Mouse (Mus musculus) MEL-GATA-1-ER (cell line): ENCODE measurements around the gene Mmp21.
A peak's percentile ranks its signal among the peaks of the same experiment; 100 is the strongest.

Experiments used
- DNase-seq: peaks from one replicate; pipeline ENCODE4 v3.0.0-alpha.2; 2012; ENCODE audit warnings: low read depth; ENCODE audit errors: extremely low read depth

Gene Mmp21

DNA sequence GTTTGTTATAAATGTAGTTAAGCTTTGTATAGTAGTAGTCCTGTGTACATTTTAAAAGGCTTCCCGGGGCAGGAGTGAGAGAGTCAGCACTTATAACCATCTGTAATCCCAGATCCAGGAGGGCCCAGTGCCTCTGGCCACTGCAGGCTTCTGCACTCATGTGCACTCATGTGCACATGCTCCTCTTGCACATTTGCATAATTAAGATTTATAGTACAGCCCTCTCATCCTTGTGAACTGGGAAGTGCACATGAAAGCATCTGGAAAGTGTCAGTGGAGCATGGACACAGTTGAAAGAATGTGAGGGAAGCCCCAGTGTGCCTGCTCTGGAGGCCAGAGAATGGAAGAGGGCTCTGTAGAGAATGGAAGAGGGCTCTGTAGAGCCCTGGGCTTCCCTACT is 17.4 kb downstream of the Mmp21 start:
- DNase-seq = no peak

- DNase-seq = no peak
Measured at GRCm38 (mm10) chr7:133645716-133646115, 34.1 kb downstream of the Mmp21 start.

GRCm38 (mm10) chr7:133638821-133639220 is 41.0 kb downstream of the Mmp21 start:
- DNase-seq = no peak

DNA sequence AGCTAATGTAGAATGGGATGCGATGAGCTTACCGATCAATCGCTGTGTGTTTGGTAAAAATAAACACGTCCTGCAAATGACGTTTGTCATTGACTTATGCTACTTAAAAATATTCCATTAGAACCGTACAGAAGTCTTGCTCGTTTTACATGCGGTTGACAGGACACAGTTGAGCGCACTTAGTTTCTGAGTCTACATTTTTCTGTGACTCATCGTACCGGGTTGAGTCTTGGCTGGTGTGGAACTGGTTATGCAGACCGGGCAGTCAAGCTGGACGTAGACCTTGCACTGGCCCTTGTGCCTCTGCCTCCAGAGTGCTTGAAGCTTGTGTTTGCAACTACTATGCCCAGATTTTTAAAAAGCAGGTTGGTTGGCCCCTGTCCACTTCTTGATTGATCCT is 41.6 kb downstream of the Mmp21 start:
- peak; percentile 15 for DNase-seq

GRCm38 (mm10) chr7:133637361-133638305 is 42.2 kb downstream of the Mmp21 start, which contains the start of gene Edrf1:
Gene Edrf1 (plus strand): TSS chr7:133637543.
- peak; percentile 96 for DNase-seq

GRCm38 (mm10) chr7:133636738-133637352 is 43.0 kb downstream of the Mmp21 start:
- peak; percentile 66 for DNase-seq

DNA sequence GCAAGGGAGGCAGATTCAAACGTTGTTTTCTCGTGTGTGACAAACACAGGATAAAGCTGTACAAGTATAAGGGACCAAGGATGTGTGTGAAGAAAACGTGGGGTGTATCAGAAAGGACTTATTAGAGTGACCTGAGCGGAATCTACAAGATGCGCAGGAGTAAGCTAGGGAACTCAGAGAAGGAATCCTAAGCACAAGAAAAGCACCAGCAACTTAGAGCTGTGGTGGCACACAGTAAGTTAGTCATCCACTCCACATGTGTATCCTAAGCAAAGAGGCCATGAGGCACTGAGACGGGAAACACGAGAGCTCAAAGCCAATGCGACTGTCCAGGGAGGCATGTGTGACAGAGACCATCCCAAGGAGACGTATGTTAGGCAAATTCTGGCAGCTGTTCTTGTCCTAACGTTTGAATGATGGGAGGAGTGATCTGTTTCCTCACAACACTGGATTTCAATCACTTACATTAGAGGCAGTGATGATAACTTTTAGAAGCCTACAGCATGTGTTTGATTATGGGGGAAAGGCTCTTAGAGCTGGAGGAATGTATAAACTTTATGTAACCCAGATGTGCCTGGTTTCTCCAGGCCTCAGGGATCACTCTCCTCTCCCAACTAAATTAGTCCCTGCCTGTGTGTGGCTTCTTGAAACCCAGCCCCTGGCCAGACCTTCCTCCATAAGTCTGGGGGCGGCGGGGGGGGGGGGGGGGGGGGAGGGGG is 44.8 kb downstream of the Mmp21 start:
- DNase-seq = no peak

GRCm38 (mm10) chr7:133632476-133632875 is 47.4 kb downstream of the Mmp21 start:
- peak; percentile 53 for DNase-seq

GRCm38 (mm10) chr7:133630821-133631220 is 49.0 kb downstream of the Mmp21 start:
- DNase-seq = no peak

- DNase-seq = no peak
Measured at GRCm38 (mm10) chr7:133627184-133627936, 52.5 kb downstream of the Mmp21 start.
